Mouse (Mus musculus) sigmoid colon, adult 10 weeks (tissue): ENCODE measurements around the gene Olfr1357. TPM values are rescaled to one million over a fixed set of nuclear protein-coding genes. Genes with fewer than 3 reads are reported as not detected.

ENCODE experiments used
- polyA plus RNA-seq: library from polyadenylated mRNA; stranded (reverse); fragments of 350-450 nt; fragmentation: Illumina TruSeq; extraction: RNeasy Lipid Tissue Mini Kit (QIAGEN cat#74804); gene quantifications from one replicate; pipeline ENCODE4 v1.2.3, GENCODE M21; 2014; ENCODE audit warnings: low read depth, low replicate concordance

Olfr1357 gene
- polyA plus RNA-seq, result not detected

GRCm38 (mm10) chr10:78617974-78618373, at the start of gene Olfr1357:
Olfr1357 (minus strand) TSS chr10:78618074.

GRCm38 (mm10) chr10:78591406-78592328, 26.2 kb downstream of the Olfr1357 start, which contains the start of gene Syde1:
Syde1 (minus strand) TSS chr10:78591964.

GRCm38 (mm10) chr10:78574250-78575104, 43.4 kb downstream of the Olfr1357 start, which contains the start of gene Ilvbl:
Ilvbl (plus strand) TSS chr10:78574346.

Other genes with a start within 250 kb of the Olfr1357 start
- gene Rrp1, start 205.0 kb downstream of the Olfr1357 start, polyA plus RNA-seq, result 24.8 TPM
- gene Cstb, start 192.4 kb downstream of the Olfr1357 start, polyA plus RNA-seq, result 58.7 TPM
- gene Pdxk, start 153.1 kb downstream of the Olfr1357 start, polyA plus RNA-seq, result 7.9 TPM
- gene Olfr1358, start 100.6 kb downstream of the Olfr1357 start, polyA plus RNA-seq, result not detected
- 5.2 TPM for gene Ilvbl, start 43.7 kb downstream of the Olfr1357 start, polyA plus RNA-seq
- gene Syde1, start 26.1 kb downstream of the Olfr1357 start, polyA plus RNA-seq, result 2.2 TPM
- 32.4 TPM for gene Casp14, start 100.2 kb upstream of the Olfr1357 start, polyA plus RNA-seq
- not detected for gene Ccdc105, start 135.0 kb upstream of the Olfr1357 start, polyA plus RNA-seq
- gene Slc1a6, start 162.4 kb upstream of the Olfr1357 start, polyA plus RNA-seq, result not detected
- gene Olfr1356, start 234.1 kb upstream of the Olfr1357 start, polyA plus RNA-seq, result not detected